Mouse (Mus musculus) ovary, postnatal 36 days (tissue): ENCODE measurements around the gene Fnd3c2.
"Not testable (repeated sequence)": the region's sequence is repeated elsewhere in the genome, so short reads cannot be mapped to it uniquely, and the experiment has no call there.

Source experiments
- DNase-seq: peaks from one replicate; pipeline ENCODE4 v3.0.0; 2022; ENCODE audit warnings: low spot score, mixed read lengths

Fnd3c2 gene

GRCm38 (mm10) chrX:106255276-106255675, at the start of gene Fnd3c2:
Gene Fnd3c2, minus strand, starts transcription at chrX:106255376.
- DNase-seq = no peak

- no peak for DNase-seq
Observed at GRCm38 (mm10) chrX:106284441-106284840, 29.3 kb upstream of the Fnd3c2 start.

GRCm38 (mm10) chrX:106221058-106221457, 34.1 kb downstream of the Fnd3c2 start, which contains the start of gene Taf9b:
Gene Taf9b, minus strand, starts transcription at chrX:106221158.
- DNase-seq = no peak

GRCm38 (mm10) chrX:106219171-106220032, 35.8 kb downstream of the Fnd3c2 start:
- DNase-seq = peak; percentile 64

- DNase-seq = no peak
Observed at GRCm38 (mm10) chrX:106209100-106209499, 46.1 kb downstream of the Fnd3c2 start.

- DNase-seq = no peak
Observed at GRCm38 (mm10) chrX:106198904-106199303, 56.3 kb downstream of the Fnd3c2 start.

- no peak for DNase-seq
Observed at GRCm38 (mm10) chrX:106197308-106197707, 57.9 kb downstream of the Fnd3c2 start.

- DNase-seq = not testable (repeated sequence)
Observed at GRCm38 (mm10) chrX:106194361-106194760, 60.8 kb downstream of the Fnd3c2 start.

- DNase-seq = no peak
Observed at GRCm38 (mm10) chrX:106190091-106190490, 65.1 kb downstream of the Fnd3c2 start.

- DNase-seq = no peak
Observed at GRCm38 (mm10) chrX:106189356-106189755, 65.8 kb downstream of the Fnd3c2 start.

GRCm38 (mm10) chrX:106187737-106188136, 67.4 kb downstream of the Fnd3c2 start:
- peak; percentile 5 for DNase-seq

GRCm38 (mm10) chrX:106186713-106187649, 68.2 kb downstream of the Fnd3c2 start, which contains the start of gene Pgk1:
Gene Pgk1, plus strand, starts transcription at chrX:106187100.
- peak; percentile 82 for DNase-seq

- DNase-seq = no peak
Observed at GRCm38 (mm10) chrX:106185706-106186105, 69.5 kb downstream of the Fnd3c2 start.
